Comparison of ENCODE assay signal across 8 mouse cellular contexts in the genomic region with DNA sequence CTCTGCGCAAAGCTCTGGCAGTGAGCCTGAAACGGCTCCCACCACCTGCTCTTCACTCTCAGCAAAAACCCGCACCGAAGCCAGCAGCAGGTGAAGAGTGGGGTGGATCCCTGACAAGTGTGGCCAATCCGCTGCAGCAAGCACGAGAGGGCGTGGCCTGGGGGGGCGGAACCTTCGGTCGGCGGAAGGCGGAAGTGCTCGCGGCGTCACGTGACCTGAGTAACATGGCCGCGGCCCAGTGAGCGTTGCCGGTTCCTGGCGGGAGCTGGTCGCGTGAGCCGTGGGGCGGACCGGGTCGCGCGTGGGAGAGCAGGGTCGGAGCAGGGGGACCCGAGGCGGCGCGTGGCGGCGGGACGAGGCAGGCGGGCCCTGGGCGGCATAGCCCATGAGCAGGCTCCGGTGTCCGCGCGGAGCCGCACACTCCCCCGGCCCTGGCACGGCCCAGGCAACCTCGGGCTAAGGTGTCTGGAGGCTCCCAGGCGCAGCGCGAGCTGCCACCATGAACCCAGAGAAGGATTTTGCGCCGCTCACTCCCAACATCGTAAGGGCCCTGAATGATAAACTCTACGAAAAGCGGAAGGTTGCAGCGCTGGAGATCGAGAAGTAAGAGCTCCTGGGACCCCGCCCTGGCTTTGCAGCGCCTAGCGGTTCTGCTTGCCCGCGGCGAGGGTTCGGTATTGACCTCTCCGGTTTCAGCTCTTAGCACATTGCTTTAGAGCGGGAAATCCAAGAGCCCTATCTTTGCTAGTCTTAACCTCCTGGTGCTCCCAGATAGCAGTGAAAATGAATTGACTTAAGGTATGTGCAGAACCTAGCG. TPM values are rescaled to one million over a fixed set of nuclear protein-coding genes. Genes with fewer than 3 reads are reported as not detected.
DNase-seq lines count a peak whose midpoint lies in the region; ATAC-seq and TF ChIP-seq lines count a peak whose summit lies in the region.

A gene (plus strand): TSS at position 195 of the 817 bp plus-strand sequence.

- H3K4me2 ChIP-seq in kidney, embryonic 14.5 days (replicated peaks; ENCODE audit: low read depth, low read length) = peak within 1 kb of the TSS; percentile 81
- H3K4me2 ChIP-seq in limb, embryonic 15.5 days = peak within 1 kb of the TSS; percentile 90

- peak; percentile 97 for ATAC-seq in kidney, embryonic 14.5 days (ENCODE audit: low FRiP score, low TSS enrichment)
- peak; percentile 89 for ATAC-seq in limb, embryonic 15.5 days (ENCODE audit: insufficient number of reproducible peaks, low FRiP score, low TSS enrichment, low read depth)

- peak; percentile 98 for DNase-seq in A20 (ENCODE audit: low read depth, low spot score)
- peak; percentile 95 to 96 for DNase-seq in heart, adult 9 months (ENCODE audit: low spot score in 2 of 2)
- peak; percentile 88 to 96 for DNase-seq in monocyte, adult 2 months (ENCODE audit: low read depth in 1 of 2, low spot score in 2 of 2)
- peak; percentile 96 to 98 for DNase-seq in spleen, postnatal 36 days (ENCODE audit: low spot score in 2 of 2)

- TF ChIP-seq CTCF in bone marrow macrophage, adult 2 months (IDR thresholded peaks at IDR 0.05; ENCODE audit: low read depth, low read length) = no peak
- no peak for TF ChIP-seq CTCF in embryonic fibroblast, embryonic 13.5 days (IDR thresholded peaks at IDR 0.05; ENCODE audit: borderline replicate concordance, insufficient read depth, low read length)

- H3K9ac ChIP-seq in kidney, embryonic 14.5 days (ENCODE audit: low read depth, low read length) = peak within 1 kb of the TSS; percentile 75
- H3K9ac ChIP-seq in limb, embryonic 15.5 days = peak within 1 kb of the TSS; percentile 68

- peaks cover 27% of the 10 kb centered on the region for H3K4me1 ChIP-seq in bone marrow macrophage, adult 2 months (ENCODE audit: control insufficient read depth, insufficient read depth, low read length)
- H3K4me1 ChIP-seq in embryonic fibroblast, embryonic 13.5 days (ENCODE audit: control insufficient read depth, insufficient read depth, low read length) = peaks cover 10% of the 10 kb centered on the region
- H3K4me1 ChIP-seq in kidney, embryonic 14.5 days (ENCODE audit: control insufficient read depth, insufficient read depth, low read length) = peaks cover 12% of the 10 kb centered on the region
- H3K4me1 ChIP-seq in limb, embryonic 15.5 days = peaks cover 19% of the 10 kb centered on the region

- no peaks in the 10 kb centered on the region; the same call in 1 of the 2 replicates for H3K27me3 ChIP-seq in kidney, embryonic 14.5 days (ENCODE audit: control insufficient read depth, insufficient read depth, low read length)
- H3K27me3 ChIP-seq in limb, embryonic 15.5 days = no peaks in the 10 kb centered on the region

- H3K27ac ChIP-seq in bone marrow macrophage, adult 2 months (ENCODE audit: insufficient read depth, low read depth, low read length) = peak within 1 kb of the TSS; percentile 89
- no peak within 1 kb of the TSS for H3K27ac ChIP-seq in embryonic fibroblast, embryonic 13.5 days (ENCODE audit: insufficient read depth, low read length)
- no peak within 1 kb of the TSS for H3K27ac ChIP-seq in kidney, embryonic 14.5 days (ENCODE audit: low read depth, low read length)
- no peak within 1 kb of the TSS for H3K27ac ChIP-seq in limb, embryonic 15.5 days

- under 1% methylated on average over 67 of the region's 67 CpGs for WGBS in kidney, embryonic 14.5 days
- WGBS in limb, embryonic 15.5 days = under 1% methylated on average over 57 of the region's 67 CpGs

- no peaks in the 10 kb centered on the region for H3K36me3 ChIP-seq in kidney, embryonic 14.5 days (ENCODE audit: control insufficient read depth, insufficient read depth, low read length)
- no peaks in the 10 kb centered on the region for H3K36me3 ChIP-seq in limb, embryonic 15.5 days

- H3K9me3 ChIP-seq in kidney, embryonic 14.5 days (ENCODE audit: control insufficient read depth, low read length) = no peaks in the 10 kb centered on the region
- no peaks in the 10 kb centered on the region for H3K9me3 ChIP-seq in limb, embryonic 15.5 days

- peak within 1 kb of the TSS; percentile 85 for H3K4me3 ChIP-seq in bone marrow macrophage, adult 2 months (ENCODE audit: insufficient read depth, low read length)
- peak within 1 kb of the TSS; percentile 82 for H3K4me3 ChIP-seq in embryonic fibroblast, embryonic 13.5 days (ENCODE audit: insufficient read depth, low read length)
- peak within 1 kb of the TSS; percentile 94 for H3K4me3 ChIP-seq in kidney, embryonic 14.5 days (ENCODE audit: low read length)
- peak within 1 kb of the TSS; percentile 98 for H3K4me3 ChIP-seq in limb, embryonic 15.5 days

- TF ChIP-seq POLR2A in bone marrow macrophage, adult 2 months (IDR thresholded peaks at IDR 0.05; ENCODE audit: borderline replicate concordance, low read depth, low read length) = no peak
- TF ChIP-seq POLR2A in embryonic fibroblast, embryonic 13.5 days (IDR thresholded peaks at IDR 0.05; ENCODE audit: low read depth, low read length) = peak; percentile 70

RNA-seq across cellular contexts. Expression of the gene that starts here (rescaled TPM):
- polyA plus RNA-seq in bone marrow macrophage, adult 2 months (2012; ENCODE audit: insufficient read depth, insufficient read length, missing spikeins) = 30.7 and 32.9 TPM in 2 replicates
- polyA plus RNA-seq in embryonic fibroblast, embryonic 13.5 days (2011; ENCODE audit: insufficient read length, low read depth, missing spikeins) = 21.1 and 22.0 TPM in 2 replicates
- polyA plus RNA-seq in kidney, embryonic 14.5 days (2014; fragmentation: Nextera tagmentation; extraction: Ambion mirVana) = 21.7 and 32.2 TPM in 2 replicates
- polyA plus RNA-seq in limb, embryonic 15.5 days (2015; fragmentation: Nextera tagmentation; extraction: Ambion mirVana) = 13.1 and 14.2 TPM in 2 replicates
